Mouse (Mus musculus) adrenal gland, adult 8-10 months (tissue): ENCODE measurements at regions not wholly inside any gene's neighbourhood (a gene's known extent, or its start where the extent isn't known, plus 50 kb on each side); places are given as distances from the start of the nearest gene placed in this dataset.

Source experiments
- DNase-seq: peaks from one replicate; pipeline ENCODE4 v3.0.0; 2022

DNA sequence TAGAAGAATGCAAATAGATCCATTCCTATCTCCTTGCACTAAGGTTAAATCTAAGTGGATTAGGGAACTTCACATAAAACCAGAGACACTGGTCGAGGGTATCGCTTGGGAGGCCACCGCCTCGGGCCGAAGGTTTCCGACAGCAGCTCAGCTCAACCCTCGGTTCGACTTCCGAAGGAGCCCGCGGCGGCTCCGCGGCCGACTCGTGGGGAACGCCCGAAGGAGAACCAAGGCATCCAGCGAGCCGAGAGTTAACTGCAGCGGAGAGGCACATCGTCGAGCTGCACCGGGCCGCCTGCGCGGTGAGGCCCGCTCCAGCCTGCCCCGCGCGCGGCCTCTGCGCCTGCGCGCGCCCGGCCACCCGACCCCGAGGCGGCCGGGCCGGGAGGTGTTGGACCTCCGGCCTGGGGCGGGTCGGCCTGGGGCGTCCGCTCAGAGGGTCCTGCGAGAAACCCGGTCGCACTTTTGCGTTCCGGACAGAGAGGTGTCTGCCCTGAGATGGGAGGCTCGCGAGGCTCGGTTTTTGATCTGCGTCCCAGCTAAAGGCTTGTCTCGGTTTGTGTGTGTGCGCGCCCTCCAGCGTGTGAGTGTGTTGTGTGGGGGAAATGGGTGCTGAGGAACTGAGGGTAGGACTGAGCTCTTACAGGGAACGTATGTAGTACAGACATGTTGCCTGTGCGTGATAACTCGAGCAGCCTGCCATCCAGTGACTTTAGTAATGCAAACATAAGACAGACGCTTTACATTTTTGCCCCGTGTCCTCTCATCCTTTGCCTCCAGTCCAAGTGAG lies 50.9 kb upstream of the Vmn2r9 start:
- peak; percentile 2 for DNase-seq
